Mouse (Mus musculus) embryonic facial prominence, embryonic 12.5 days (tissue): Measurements from ENCODE around the gene Ghrh. TPM values are rescaled to one million over a fixed set of nuclear protein-coding genes. Genes with fewer than 3 reads are reported as not detected.
A peak's percentile ranks its signal among the peaks of the same experiment; 100 is the strongest.
"Not testable (repeated sequence)": the region's sequence is repeated elsewhere in the genome, so short reads cannot be mapped to it uniquely, and the experiment has no call there.

ENCODE experiments used
- ATAC-seq: fragments of 200-750 bp; cut with Nextera tagmentation; 2 replicates; pipeline ENCODE4 v1.8.0; 2017; ENCODE audit not compliant: insufficient number of reproducible peaks, insufficient read depth, low FRiP score, low TSS enrichment
- H3K27ac ChIP-seq: fragments of 300-500 bp; sonication (generic); 2 replicates; pipeline ENCODE4 v1.5.1; 2016; ENCODE audit warnings: mild to moderate bottlenecking
- H3K27me3 ChIP-seq: fragments of 300-500 bp; sonication (generic); 2 replicates; pipeline ENCODE4 v1.6.1; 2016; ENCODE audit warnings: mild to moderate bottlenecking, moderate library complexity
- H3K36me3 ChIP-seq: fragments of 300-500 bp; sonication (generic); 2 replicates; pipeline ENCODE4 v1.6.1; 2016; ENCODE audit warnings: mild to moderate bottlenecking
- H3K4me1 ChIP-seq: fragments of 300-500 bp; sonication (generic); 2 replicates; pipeline ENCODE4 v1.6.1; 2016
- H3K4me2 ChIP-seq: fragments of 300-500 bp; sonication (generic); replicated peaks from 2 replicates; pipeline ENCODE4 v1.6.1; 2016; ENCODE audit warnings: mild to moderate bottlenecking, moderate library complexity
- H3K4me3 ChIP-seq: fragments of 300-500 bp; sonication (generic); 2 replicates; pipeline ENCODE4 v1.5.1; 2016; ENCODE audit warnings: mild to moderate bottlenecking
- H3K9ac ChIP-seq: fragments of 300-500 bp; sonication (generic); 2 replicates; pipeline ENCODE4 v1.6.1; 2016; ENCODE audit warnings: mild to moderate bottlenecking, moderate library complexity
- H3K9me3 ChIP-seq: fragments of 300-500 bp; sonication (generic); 2 replicates; pipeline ENCODE4 v1.6.1; 2016; ENCODE audit warnings: mild to moderate bottlenecking, moderate library complexity
- WGBS: fragments of 180-500 bp; shearing (Covaris S2); methylation state at CpG from one replicate; pipeline ENCODE4 v1.1.7; 2016; 5-methylcytosine and 5-hydroxymethylcytosine counted together
- polyA plus RNA-seq: library from polyadenylated mRNA; unstranded; fragments of >200 nt; fragmentation: Nextera tagmentation; extraction: Ambion mirVana; gene quantifications from 2 replicates; pipeline ENCODE4 v1.2.1, GENCODE M21; 2016

Gene Ghrh
- polyA plus RNA-seq: 2.4 and 3.2 TPM in 2 replicates

DNA sequence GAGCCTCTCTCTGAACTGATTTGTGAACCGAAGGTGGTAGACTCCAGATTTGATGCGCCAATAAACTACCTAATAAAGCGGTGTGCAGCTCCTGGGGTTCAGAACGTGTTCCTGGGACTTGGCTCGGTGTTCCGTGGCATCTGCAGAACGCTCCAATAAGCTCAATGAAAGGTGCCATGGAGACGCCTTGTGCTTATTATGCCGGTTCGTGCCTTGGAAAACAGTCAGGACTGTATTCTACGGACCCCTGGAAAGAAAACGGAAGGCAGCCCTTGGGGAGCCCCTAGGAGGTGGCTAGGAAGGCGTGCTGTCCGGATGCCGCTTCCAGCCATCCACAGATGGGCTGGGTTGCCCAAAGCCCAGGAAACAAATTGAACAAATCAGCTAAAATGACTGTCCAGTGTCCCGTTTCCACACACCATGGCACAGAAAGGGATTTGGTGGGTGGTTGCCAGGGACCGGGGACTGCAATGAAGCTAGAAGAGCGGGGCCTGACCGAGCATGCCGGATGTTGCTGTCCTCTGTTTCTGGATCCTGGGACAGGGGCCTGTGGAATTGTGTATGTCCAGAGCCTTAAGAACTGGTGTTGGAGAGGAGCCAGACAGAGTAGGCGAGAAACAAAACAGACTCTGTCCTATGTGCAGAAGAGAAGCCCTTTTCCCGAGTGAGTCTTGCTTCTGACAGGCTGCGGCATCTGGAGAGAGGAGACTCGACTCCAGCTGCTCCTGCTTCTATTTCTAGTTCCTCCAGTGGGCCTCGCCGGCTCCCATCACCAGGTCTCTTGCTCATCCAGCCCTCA, at the start of gene Ghrh:
Gene Ghrh (minus strand): TSS at position 146 of the 799 bp plus-strand sequence.
- peak; percentile 72; the same call in 1 of the 2 replicates for ATAC-seq
- H3K27me3 ChIP-seq: no peaks in the 10 kb centered on the region
- WGBS: 69% methylated on average over 26 of the region's 26 CpGs

DNA sequence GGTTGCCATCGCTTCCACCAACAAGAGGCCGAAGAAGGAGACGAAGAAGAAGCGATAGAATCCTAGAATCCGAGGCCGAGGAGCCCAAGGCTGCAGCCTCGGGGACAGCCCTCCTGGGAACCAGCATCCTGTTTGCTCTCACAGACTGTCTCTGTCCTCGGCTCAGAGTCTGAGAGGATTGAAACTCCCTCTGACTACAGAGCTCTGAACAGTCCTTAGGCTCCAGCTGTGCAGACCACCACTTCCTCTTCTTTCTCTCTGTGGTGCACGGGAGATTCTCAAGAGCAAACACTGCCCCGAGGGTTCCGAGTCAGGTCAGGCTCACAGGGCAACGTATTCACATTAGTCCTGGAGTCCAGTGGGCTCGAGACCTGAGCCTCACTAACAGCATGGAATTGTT, 48.7 kb upstream of the Ghrh start:
- Histone ChIP-seq H3K4me1 (peaks cover 25% of the 10 kb centered on the region; the same call in 1 of the 2 replicates), H3K36me3 (peaks cover 44% of the 10 kb centered on the region), H3K4me3 (no peak overlapping the region), H3K9me3 (no peaks in the 10 kb centered on the region), H3K27me3 (no peaks in the 10 kb centered on the region), H3K9ac (0 out of 2 replicates have a peak overlapping the region, but pooled peaks have one; percentile 7), H3K27ac (peak overlapping the region; percentile 71), H3K4me2 (no peak overlapping the region)
- no peak for ATAC-seq
- WGBS: 19% methylated on average over 13 of the region's 13 CpGs

More for the DNA sequence above, at the start of gene Ghrh:
- Histone ChIP-seq H3K27ac (peak within 1 kb of the TSS; percentile 63), H3K4me1 (peaks cover 3% of the 10 kb centered on the region; the same call in 1 of the 2 replicates), H3K9ac (no peak within 1 kb of the TSS; the same call in 1 of the 2 replicates), H3K9me3 (no peaks in the 10 kb centered on the region), H3K4me3 (no peak within 1 kb of the TSS), H3K4me2 (no peak within 1 kb of the TSS), H3K36me3 (no peaks in the 10 kb centered on the region)

DNA sequence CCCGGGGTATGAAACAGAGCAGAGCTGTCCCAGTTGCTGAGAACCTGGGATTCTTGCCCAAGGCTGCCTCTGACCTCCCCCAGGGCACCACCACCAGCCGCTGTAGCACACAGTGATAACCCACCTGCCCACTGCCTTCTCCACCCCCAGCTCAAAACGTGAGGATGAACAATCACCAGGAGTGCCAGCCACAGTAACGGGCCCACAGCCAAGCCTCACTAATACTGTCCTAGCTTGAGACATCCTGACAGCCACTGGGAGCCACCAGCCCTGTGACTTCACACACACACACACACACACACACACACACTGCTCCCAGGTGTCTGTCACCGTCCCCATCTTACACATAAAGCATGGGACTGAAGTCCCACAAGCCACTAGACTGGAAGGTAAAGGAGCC, 48.1 kb upstream of the Ghrh start:
- H3K36me3 ChIP-seq: peaks cover 47% of the 10 kb centered on the region
- H3K27ac ChIP-seq: peak overlapping the region; percentile 71; the same call in 1 of the 2 replicates
- peaks cover 25% of the 10 kb centered on the region; the same call in 1 of the 2 replicates for H3K4me1 ChIP-seq
- ATAC-seq: no peak
- H3K27me3 ChIP-seq: no peaks in the 10 kb centered on the region
- H3K9ac ChIP-seq: no peak overlapping the region
- H3K4me2 ChIP-seq: no peak overlapping the region
- no peak overlapping the region for H3K4me3 ChIP-seq
- 59% methylated on average over 5 of the region's 5 CpGs for WGBS
- H3K9me3 ChIP-seq: no peaks in the 10 kb centered on the region

DNA sequence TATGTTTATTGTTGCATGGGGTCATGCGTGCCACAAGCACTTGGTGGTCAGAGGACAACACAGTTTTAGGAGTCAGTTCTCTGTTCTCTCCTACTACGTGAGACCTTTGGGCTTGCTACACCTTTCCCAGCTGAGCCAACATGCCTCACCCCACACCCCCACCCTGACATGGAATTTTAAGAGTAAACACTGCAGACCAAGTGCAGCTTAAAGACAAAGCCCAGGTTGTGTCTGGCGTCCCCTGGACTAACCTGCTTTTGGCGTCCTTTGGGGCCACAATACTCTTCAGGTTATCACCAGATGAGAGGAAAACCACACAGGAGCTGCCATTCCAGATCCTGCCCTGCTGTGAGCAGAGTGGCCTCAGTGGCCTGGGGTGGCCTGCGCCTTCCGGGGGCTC, 47.6 kb upstream of the Ghrh start:
- Histone ChIP-seq H3K4me2 (no peak overlapping the region), H3K9me3 (no peaks in the 10 kb centered on the region), H3K4me3 (no peak overlapping the region), H3K9ac (no peak overlapping the region), H3K36me3 (peaks cover 47% of the 10 kb centered on the region), H3K27me3 (no peaks in the 10 kb centered on the region), H3K27ac (0 out of 2 replicates have a peak overlapping the region, but pooled peaks have one; percentile 48), H3K4me1 (peaks cover 25% of the 10 kb centered on the region; the same call in 1 of the 2 replicates)
- WGBS: 61% methylated on average over 6 of the region's 6 CpGs
- no peak for ATAC-seq

DNA sequence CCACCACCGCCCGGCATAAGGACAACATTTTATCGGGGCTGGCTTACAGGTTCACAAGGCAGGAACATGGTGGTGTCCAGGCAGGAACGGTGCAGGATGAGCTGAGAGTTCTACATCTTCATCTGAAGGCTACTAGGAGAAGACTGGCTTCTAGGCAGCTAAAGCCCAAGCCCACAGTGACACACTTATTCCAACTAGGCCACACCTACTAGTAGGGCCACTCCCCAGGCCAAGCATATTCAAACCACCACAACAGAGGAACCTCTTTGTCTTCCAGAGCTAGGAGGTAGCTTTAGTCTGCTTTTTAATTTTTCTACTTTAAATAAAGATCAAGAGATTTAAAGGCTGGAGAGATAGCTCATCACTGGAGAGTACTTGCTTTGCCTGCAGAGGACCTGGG, 46.2 kb upstream of the Ghrh start:
- 98% methylated on average over 4 of the region's 4 CpGs for WGBS
- no peak for ATAC-seq
- Histone ChIP-seq H3K36me3 (peaks cover 51% of the 10 kb centered on the region), H3K9ac (no peak overlapping the region), H3K4me1 (peaks cover 25% of the 10 kb centered on the region; the same call in 1 of the 2 replicates), H3K4me2 (no peak overlapping the region), H3K9me3 (no peaks in the 10 kb centered on the region), H3K4me3 (no peak overlapping the region), H3K27me3 (no peaks in the 10 kb centered on the region), H3K27ac (no peak overlapping the region)

DNA sequence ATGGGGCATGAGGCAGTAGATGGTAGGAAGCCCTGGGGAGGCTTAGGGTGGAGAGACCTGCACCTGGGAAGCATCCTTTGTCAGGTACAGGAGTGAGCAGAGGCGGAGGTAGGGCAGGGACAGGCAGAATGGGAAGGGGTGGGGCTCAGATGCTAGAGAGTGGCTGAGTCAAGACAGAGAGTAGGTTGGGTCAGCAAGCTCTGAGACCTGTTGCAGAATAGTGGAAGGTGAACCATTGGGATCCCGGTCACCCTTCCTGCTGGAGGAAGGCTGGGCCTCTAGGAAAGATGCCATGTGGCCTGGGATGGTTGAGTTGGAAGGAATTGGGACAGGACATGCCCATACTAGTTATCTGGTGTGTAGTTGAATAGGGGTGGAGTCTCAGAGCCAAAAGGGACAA, 45.0 kb upstream of the Ghrh start:
- Histone ChIP-seq H3K27me3 (no peaks in the 10 kb centered on the region), H3K4me1 (peaks cover 25% of the 10 kb centered on the region; the same call in 1 of the 2 replicates), H3K36me3 (peaks cover 47% of the 10 kb centered on the region), H3K9me3 (no peaks in the 10 kb centered on the region), H3K9ac (no peak overlapping the region), H3K4me2 (no peak overlapping the region), H3K4me3 (no peak overlapping the region), H3K27ac (no peak overlapping the region)
- 94% methylated on average over 2 of the region's 2 CpGs for WGBS
- ATAC-seq: no peak

DNA sequence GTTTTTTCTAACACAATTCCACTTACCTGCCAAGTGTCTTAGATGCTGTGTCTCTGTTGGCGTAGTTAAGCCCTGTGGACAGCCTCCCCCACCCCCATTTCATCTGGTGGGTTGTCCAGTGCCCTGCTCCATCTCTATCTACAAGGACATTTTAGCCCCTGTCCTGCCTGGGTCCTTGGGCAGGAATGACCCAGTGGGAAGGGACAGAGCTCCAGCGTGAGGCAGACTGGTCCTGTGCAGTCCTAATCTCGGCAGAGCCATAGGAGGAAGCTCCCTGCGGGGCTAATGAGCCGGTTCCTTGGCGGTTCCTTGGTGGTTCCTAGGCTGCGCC, 42.2 kb upstream of the Ghrh start:
- Histone ChIP-seq H3K36me3 (peaks cover 36% of the 10 kb centered on the region), H3K4me1 (0 out of 2 replicates have a peak, but pooled peaks cover 2% of the 10 kb centered on the region)

DNA sequence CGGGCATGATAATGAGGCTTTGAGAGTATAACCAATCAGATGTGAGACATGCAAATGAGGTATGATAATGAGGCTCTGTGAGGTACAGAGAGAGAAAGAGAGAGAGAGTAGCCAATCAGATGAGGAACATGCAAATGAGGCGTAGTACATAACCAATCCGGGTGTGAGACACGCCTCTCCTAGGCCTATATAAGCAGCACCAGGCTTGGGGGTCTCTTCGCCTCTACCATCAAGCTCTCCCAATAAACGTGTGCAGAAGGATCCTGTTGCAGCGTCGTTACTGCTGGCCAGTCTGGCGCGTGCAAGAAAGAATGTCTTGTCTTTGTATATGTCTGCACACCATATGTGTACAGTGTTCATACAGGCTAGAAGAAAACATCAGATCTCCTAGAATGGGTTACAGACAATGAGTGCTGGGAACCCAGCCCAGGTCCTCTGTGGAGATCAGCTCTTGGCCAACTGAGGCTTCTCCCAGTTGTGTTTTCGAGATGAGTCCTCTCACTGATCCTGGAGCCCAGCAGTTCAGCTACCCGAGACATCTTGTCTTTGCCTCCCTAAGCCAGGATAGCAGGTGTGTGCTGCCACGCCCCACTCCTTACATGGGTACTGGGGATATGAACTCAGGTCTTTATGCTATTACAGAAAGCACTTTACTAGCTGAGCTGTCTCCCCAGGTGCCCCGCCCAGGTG, 41.7 kb upstream of the Ghrh start:
- not testable (repeated sequence) for H3K9me3 ChIP-seq, H3K27me3 ChIP-seq, H3K27ac ChIP-seq, H3K4me3 ChIP-seq, H3K4me2 ChIP-seq, H3K4me1 ChIP-seq, ATAC-seq, H3K9ac ChIP-seq
- H3K36me3 ChIP-seq: peaks cover 37% of the 10 kb centered on the region
- 95% methylated on average over 14 of the region's 14 CpGs for WGBS

More for the DNA sequence above, 42.2 kb upstream of the Ghrh start:
- WGBS: 88% methylated on average over 7 of the region's 7 CpGs
- Histone ChIP-seq H3K27ac (no peak overlapping the region), H3K9me3 (no peaks in the 10 kb centered on the region), H3K9ac (no peak overlapping the region), H3K4me2 (no peak overlapping the region), H3K27me3 (no peaks in the 10 kb centered on the region), H3K4me3 (no peak overlapping the region)
- ATAC-seq: no peak

DNA sequence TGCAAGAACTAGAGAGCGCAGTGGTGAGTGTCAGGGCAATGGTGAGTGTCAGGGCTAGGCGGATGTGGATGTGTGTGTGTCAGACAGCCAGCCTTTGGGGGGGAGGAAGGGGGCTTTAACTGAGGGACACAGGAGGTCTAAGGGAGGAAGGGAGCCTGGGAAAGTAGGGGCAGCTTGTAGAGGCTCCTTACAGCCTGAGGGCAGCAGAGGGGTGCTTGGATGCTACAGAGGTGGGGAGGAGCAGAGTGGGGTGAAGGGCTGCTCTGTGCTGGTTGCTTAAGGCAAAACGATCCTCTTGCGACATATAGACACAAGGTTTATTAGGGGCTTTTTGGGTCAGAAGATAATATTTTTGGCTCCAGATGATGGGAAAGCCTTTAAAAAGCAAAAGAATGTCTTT, 37.5 kb upstream of the Ghrh start:
- H3K9ac ChIP-seq: no peak overlapping the region

DNA sequence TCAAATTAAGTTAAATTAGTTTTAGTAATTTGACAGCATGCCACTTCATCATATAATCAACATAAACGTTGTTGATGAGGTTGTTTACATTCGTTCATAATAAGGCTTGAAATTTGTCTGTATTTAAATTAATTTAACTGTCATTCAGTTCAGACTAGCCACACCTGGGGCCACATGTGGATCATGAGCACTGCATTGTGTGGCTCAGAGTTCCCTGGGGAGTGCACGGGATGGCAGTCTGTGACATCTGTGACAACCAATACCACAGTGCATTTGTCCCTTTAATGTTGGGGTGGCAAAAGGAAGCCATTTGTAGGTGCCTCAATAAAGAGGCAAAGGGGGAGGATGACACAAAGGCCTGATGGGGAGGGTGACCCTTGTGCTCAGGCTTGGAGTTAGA, 29.7 kb upstream of the Ghrh start:
- WGBS: 58% methylated on average over 3 of the region's 3 CpGs
- no peak overlapping the region for H3K27ac ChIP-seq
- no peak for ATAC-seq
- H3K27me3 ChIP-seq: no peaks in the 10 kb centered on the region
- H3K4me3 ChIP-seq: no peak overlapping the region
- H3K36me3 ChIP-seq: peaks cover 29% of the 10 kb centered on the region; the same call in 1 of the 2 replicates
- H3K9ac ChIP-seq: no peak overlapping the region
- peaks cover 16% of the 10 kb centered on the region for H3K4me1 ChIP-seq
- no peak overlapping the region for H3K4me2 ChIP-seq
- no peaks in the 10 kb centered on the region for H3K9me3 ChIP-seq

More for the DNA sequence above, 37.5 kb upstream of the Ghrh start:
- no peak overlapping the region for H3K4me3 ChIP-seq
- H3K27ac ChIP-seq: no peak overlapping the region
- no peaks in the 10 kb centered on the region for H3K4me1 ChIP-seq
- WGBS: 70% methylated on average over 4 of the region's 4 CpGs
- no peak for ATAC-seq
- H3K36me3 ChIP-seq: peaks cover 50% of the 10 kb centered on the region
- H3K4me2 ChIP-seq: no peak overlapping the region
- H3K9me3 ChIP-seq: no peaks in the 10 kb centered on the region
- no peaks in the 10 kb centered on the region for H3K27me3 ChIP-seq

DNA sequence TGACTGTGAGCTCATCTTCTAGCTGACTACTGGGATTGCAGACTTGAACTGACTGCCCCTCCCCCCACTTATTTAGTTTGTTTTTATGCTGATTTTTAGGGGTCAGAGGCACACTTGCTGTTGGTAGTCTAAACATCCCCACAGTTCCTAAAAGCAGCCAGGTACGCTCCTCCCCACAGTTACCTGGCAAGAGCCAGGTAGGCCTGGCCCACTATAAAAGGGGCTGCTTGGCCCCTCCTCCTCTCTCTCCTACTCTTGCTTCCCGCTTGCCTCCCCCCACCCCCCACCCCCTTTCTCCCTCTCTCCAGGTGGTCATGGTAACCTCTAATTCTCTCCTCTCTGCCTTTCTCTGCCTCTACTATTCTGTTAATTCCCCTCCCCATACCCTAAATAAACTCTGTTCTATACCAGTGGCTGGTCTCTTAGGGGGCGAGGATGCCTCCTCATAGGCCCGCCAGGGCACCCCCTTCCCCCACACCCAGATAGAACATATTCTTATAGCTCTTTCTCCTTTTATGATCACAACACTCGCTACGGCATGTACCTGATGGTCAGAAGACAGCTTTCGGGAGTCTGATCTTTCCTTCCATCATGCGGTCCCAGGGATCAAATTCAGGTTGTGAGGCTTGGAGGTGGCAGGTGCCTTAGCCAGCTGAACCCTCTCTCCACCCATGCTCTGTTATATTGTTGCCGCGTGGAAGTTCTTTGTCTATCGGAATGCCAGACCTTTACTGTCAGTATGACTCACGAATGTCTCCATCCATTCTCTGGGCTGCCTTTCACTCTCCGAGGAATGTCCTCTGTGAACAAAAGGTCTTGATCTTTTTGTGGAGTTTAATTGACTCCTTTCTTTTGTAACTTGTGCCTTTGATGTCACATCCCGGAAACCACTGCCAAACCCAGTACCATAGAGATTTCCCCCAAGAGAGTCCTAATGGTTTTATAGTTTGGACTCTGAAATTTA, 28.8 kb upstream of the Ghrh start:
- H3K27me3 ChIP-seq: no peaks in the 10 kb centered on the region
- peaks cover 24% of the 10 kb centered on the region; the same call in 1 of the 2 replicates for H3K36me3 ChIP-seq
- H3K27ac ChIP-seq: no peak overlapping the region
- H3K9ac ChIP-seq: peak overlapping the region; percentile 6; the same call in 1 of the 2 replicates
- H3K9me3 ChIP-seq: no peaks in the 10 kb centered on the region
- peaks cover 16% of the 10 kb centered on the region for H3K4me1 ChIP-seq
- H3K4me3 ChIP-seq: no peak overlapping the region
- H3K4me2 ChIP-seq: no peak overlapping the region
- WGBS: 28% methylated on average over 14 of the region's 14 CpGs
- no peak for ATAC-seq
